Mouse (Mus musculus) ES-CJ7 (cell line): ENCODE measurements around the gene Clmn.

ENCODE experiments used
- DNase-seq: peaks from one replicate; pipeline ENCODE4 v3.0.0; 2011; ENCODE audit warnings: low read depth, low spot score

The Clmn gene

GRCm38 (mm10) chr12:104864439-104865165 is at the start of gene Clmn:
TSS of gene Clmn (minus strand) at chr12:104865076.
- peak; percentile 15 for DNase-seq

- no peak for DNase-seq
These were observed 48.1 kb upstream of the Clmn start for GRCm38 (mm10) chr12:104912990-104913389.

- no peak for DNase-seq
These were observed 47.5 kb upstream of the Clmn start for GRCm38 (mm10) chr12:104912281-104912933.

GRCm38 (mm10) chr12:104909750-104910149 is 44.9 kb upstream of the Clmn start:
- DNase-seq, result no peak

- DNase-seq, result no peak
These were observed 44.1 kb upstream of the Clmn start for GRCm38 (mm10) chr12:104908986-104909385.

GRCm38 (mm10) chr12:104908024-104908781 is 43.3 kb upstream of the Clmn start:
- DNase-seq, result no peak

GRCm38 (mm10) chr12:104907133-104907532 is 42.3 kb upstream of the Clmn start:
- DNase-seq, result peak; percentile 66

- DNase-seq, result no peak
These were observed 39.3 kb upstream of the Clmn start for GRCm38 (mm10) chr12:104904138-104904537.

GRCm38 (mm10) chr12:104902392-104903053 is 37.6 kb upstream of the Clmn start:
- DNase-seq, result peak; percentile 71

- DNase-seq, result peak; percentile 59
These were observed 36.4 kb upstream of the Clmn start for GRCm38 (mm10) chr12:104901320-104901719.

GRCm38 (mm10) chr12:104899835-104900234 is 35.0 kb upstream of the Clmn start:
- DNase-seq, result no peak

GRCm38 (mm10) chr12:104899161-104899560 is 34.3 kb upstream of the Clmn start:
- DNase-seq, result peak; percentile 76

GRCm38 (mm10) chr12:104898718-104899117 is 33.8 kb upstream of the Clmn start:
- peak; percentile 89 for DNase-seq

GRCm38 (mm10) chr12:104897051-104897618 is 32.3 kb upstream of the Clmn start:
- peak; percentile 33 for DNase-seq

GRCm38 (mm10) chr12:104896640-104897039 is 31.8 kb upstream of the Clmn start:
- DNase-seq, result no peak

GRCm38 (mm10) chr12:104892245-104892644 is 27.4 kb upstream of the Clmn start:
- no peak for DNase-seq

GRCm38 (mm10) chr12:104890066-104890465 is 25.2 kb upstream of the Clmn start:
- DNase-seq, result no peak

- no peak for DNase-seq
These were observed 21.2 kb upstream of the Clmn start for GRCm38 (mm10) chr12:104886104-104886503.

GRCm38 (mm10) chr12:104882533-104882932 is 17.7 kb upstream of the Clmn start:
- no peak for DNase-seq

- DNase-seq, result no peak
These were observed 17.2 kb upstream of the Clmn start for GRCm38 (mm10) chr12:104882061-104882460.

- no peak for DNase-seq
These were observed 16.7 kb upstream of the Clmn start for GRCm38 (mm10) chr12:104881518-104882060.
